Mouse (Mus musculus) liver, embryonic 12.5 days (tissue): Measurements from ENCODE around the gene Col27a1. TPM values are rescaled to one million over a fixed set of nuclear protein-coding genes. Genes with fewer than 3 reads are reported as not detected.

Experiments
- ATAC-seq: fragments of 200-750 bp; cut with Nextera tagmentation; 2 replicates; pipeline ENCODE4 v1.8.0; 2017; ENCODE audit warnings: moderate number of reproducible peaks, mild to moderate bottlenecking, moderate library complexity
- H3K27ac ChIP-seq: fragments of 300-500 bp; sonication (generic); 2 replicates; pipeline ENCODE4 v1.5.1; 2016; ENCODE audit warnings: mild to moderate bottlenecking
- H3K27me3 ChIP-seq: fragments of 300-500 bp; sonication (generic); replicated peaks from 2 replicates; pipeline ENCODE4 v1.6.1; 2016; ENCODE audit warnings: mild to moderate bottlenecking, moderate library complexity
- H3K36me3 ChIP-seq: fragments of 300-500 bp; sonication (generic); 2 replicates; pipeline ENCODE4 v1.6.1; 2016; ENCODE audit warnings: mild to moderate bottlenecking, moderate library complexity
- H3K4me1 ChIP-seq: fragments of 300-500 bp; sonication (generic); 2 replicates; pipeline ENCODE4 v1.6.1; 2016
- H3K4me2 ChIP-seq: fragments of 300-500 bp; sonication (generic); 2 replicates; pipeline ENCODE4 v1.6.1; 2016; ENCODE audit warnings: mild to moderate bottlenecking, moderate library complexity
- H3K4me3 ChIP-seq: fragments of 300-500 bp; sonication (generic); 2 replicates; pipeline ENCODE4 v1.5.1; 2016; ENCODE audit warnings: mild to moderate bottlenecking, moderate library complexity
- H3K9ac ChIP-seq: fragments of 300-500 bp; sonication (generic); 2 replicates; pipeline ENCODE4 v1.6.1; 2016; ENCODE audit warnings: mild to moderate bottlenecking, moderate library complexity
- H3K9me3 ChIP-seq: fragments of 300-500 bp; sonication (generic); replicated peaks from 2 replicates; pipeline ENCODE4 v1.6.1; 2016; ENCODE audit warnings: mild to moderate bottlenecking, moderate library complexity
- WGBS: fragments of 180-500 bp; shearing (Covaris S2); methylation state at CpG from one replicate; pipeline ENCODE4 v1.1.7; 2016; ENCODE audit not compliant: insufficient replicate concordance; 5-methylcytosine and 5-hydroxymethylcytosine counted together
- polyA plus RNA-seq: library from polyadenylated mRNA; unstranded; fragments of >200 nt; fragmentation: Nextera tagmentation; extraction: Ambion mirVana; gene quantifications from 2 replicates; pipeline ENCODE4 v1.2.1, GENCODE M21; 2016

The Col27a1 gene
- polyA plus RNA-seq, 1 experiment from 2014 or later = 2.7 TPM

DNA sequence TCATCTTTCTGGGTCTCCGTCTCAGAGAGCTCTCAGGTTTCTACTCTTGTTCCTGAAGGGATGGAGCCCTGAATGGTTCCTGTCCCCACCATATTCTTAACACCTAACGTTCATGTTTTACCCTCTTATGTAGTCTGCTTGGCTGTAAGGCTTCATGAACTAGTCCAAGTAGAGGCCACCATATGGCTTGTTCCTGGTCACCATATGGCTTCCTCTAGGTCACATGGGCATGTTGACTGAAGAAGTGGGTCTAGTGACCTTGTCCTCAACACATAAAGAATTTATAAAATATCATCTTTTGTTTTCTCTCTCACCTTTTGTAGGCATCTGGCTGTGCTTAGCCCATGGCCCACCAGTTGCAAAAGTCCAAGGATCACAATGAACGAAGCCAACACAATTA lies 27.2 kb downstream of the Col27a1 start:
- 62% methylated on average over 3 of the region's 3 CpGs for WGBS
- Histone ChIP-seq H3K4me3 (no peak overlapping the region), H3K9me3 (no peaks in the 10 kb centered on the region), H3K9ac (no peak overlapping the region), H3K36me3 (peaks cover 3% of the 10 kb centered on the region; the same call in 1 of the 2 replicates), H3K4me1 (0 out of 2 replicates have a peak, but pooled peaks cover 5% of the 10 kb centered on the region), H3K27ac (no peak overlapping the region), H3K4me2 (no peak overlapping the region), H3K27me3 (no peaks in the 10 kb centered on the region)
- ATAC-seq = no peak

- no peak for ATAC-seq
- H3K4me2 ChIP-seq = no peak overlapping the region
- H3K4me1 ChIP-seq = no peaks in the 10 kb centered on the region
- no peak overlapping the region for H3K4me3 ChIP-seq
- H3K9me3 ChIP-seq = no peaks in the 10 kb centered on the region
- H3K27me3 ChIP-seq = no peaks in the 10 kb centered on the region
- H3K36me3 ChIP-seq = peaks cover 5% of the 10 kb centered on the region; the same call in 1 of the 2 replicates
- no peak overlapping the region for H3K27ac ChIP-seq
- H3K9ac ChIP-seq = no peak overlapping the region
Observed at GRCm38 (mm10) chr4:63247991-63248390, 34.2 kb downstream of the Col27a1 start.

DNA sequence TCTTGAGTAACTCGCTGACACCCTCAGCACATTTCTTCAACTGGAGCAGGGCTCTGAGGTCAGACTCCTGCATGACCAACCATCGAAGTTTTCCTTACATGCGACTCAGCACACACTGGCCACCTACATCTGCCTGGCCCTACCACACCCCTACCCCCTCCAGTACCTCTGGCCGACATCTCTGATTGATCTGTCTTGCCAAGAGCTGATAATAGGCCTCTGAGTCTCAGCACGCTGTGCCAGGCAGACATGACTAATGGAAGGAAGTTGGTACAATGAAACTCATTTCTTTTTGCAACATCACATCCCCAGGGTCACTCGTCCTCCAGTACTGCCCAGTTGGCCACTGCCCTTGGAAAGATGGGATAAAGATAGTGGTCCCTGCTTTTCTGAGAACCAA lies 35.1 kb downstream of the Col27a1 start:
- Histone ChIP-seq H3K9ac (no peak overlapping the region), H3K4me1 (no peaks in the 10 kb centered on the region), H3K27me3 (no peaks in the 10 kb centered on the region), H3K36me3 (peaks cover 4% of the 10 kb centered on the region; the same call in 1 of the 2 replicates), H3K27ac (no peak overlapping the region), H3K4me3 (no peak overlapping the region), H3K4me2 (no peak overlapping the region), H3K9me3 (no peaks in the 10 kb centered on the region)
- WGBS = 49% methylated on average over 6 of the region's 6 CpGs
- no peak for ATAC-seq

- Histone ChIP-seq H3K9me3 (no peaks in the 10 kb centered on the region), H3K4me1 (no peaks in the 10 kb centered on the region)
Observed at GRCm38 (mm10) chr4:63251760-63252159, 38.0 kb downstream of the Col27a1 start.

DNA sequence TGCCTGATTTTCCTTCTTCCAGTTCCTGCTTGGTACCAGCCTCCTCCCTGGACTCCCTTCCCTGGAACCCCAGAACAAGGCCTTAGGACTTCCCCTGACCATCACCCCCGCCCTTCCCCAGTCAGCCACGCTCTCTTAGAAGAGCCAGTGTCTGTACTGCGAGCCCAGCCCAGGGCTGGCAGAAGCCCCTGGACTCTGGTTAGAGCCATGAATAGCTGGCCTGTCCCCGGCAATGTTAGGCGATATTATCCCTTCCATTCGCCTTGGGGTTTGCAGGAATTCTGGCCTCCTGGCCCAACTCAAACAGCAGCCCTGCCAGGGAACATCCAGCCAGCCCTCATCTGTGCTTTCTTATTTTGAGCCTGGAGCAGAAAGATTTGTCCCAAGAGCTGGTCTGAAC lies 39.9 kb downstream of the Col27a1 start:
- H3K4me2 ChIP-seq = no peak overlapping the region
- H3K27ac ChIP-seq = no peak overlapping the region
- H3K9me3 ChIP-seq = no peaks in the 10 kb centered on the region
- no peaks in the 10 kb centered on the region for H3K27me3 ChIP-seq
- H3K9ac ChIP-seq = no peak overlapping the region
- no peak for ATAC-seq
- H3K4me1 ChIP-seq = no peaks in the 10 kb centered on the region
- WGBS = 54% methylated on average over 6 of the region's 6 CpGs
- H3K4me3 ChIP-seq = no peak overlapping the region
- 0 out of 2 replicates have a peak, but pooled peaks cover 6% of the 10 kb centered on the region for H3K36me3 ChIP-seq

More at GRCm38 (mm10) chr4:63251760-63252159, 38.0 kb downstream of the Col27a1 start:
- no peak for ATAC-seq
- no peaks in the 10 kb centered on the region for H3K27me3 ChIP-seq
- H3K4me2 ChIP-seq = no peak overlapping the region
- no peak overlapping the region for H3K27ac ChIP-seq
- H3K9ac ChIP-seq = no peak overlapping the region
- WGBS = 71% methylated on average over 11 of the region's 11 CpGs
- H3K4me3 ChIP-seq = no peak overlapping the region
- 0 out of 2 replicates have a peak, but pooled peaks cover 4% of the 10 kb centered on the region for H3K36me3 ChIP-seq

GRCm38 (mm10) chr4:63254151-63254550 lies 40.3 kb downstream of the Col27a1 start:
- H3K9ac ChIP-seq = no peak overlapping the region
- H3K4me3 ChIP-seq = no peak overlapping the region
- no peaks in the 10 kb centered on the region for H3K27me3 ChIP-seq
- no peaks in the 10 kb centered on the region for H3K4me1 ChIP-seq
- ATAC-seq = no peak
- no peaks in the 10 kb centered on the region for H3K9me3 ChIP-seq
- WGBS = 60% methylated on average over 2 of the region's 2 CpGs
- H3K27ac ChIP-seq = no peak overlapping the region
- no peak overlapping the region for H3K4me2 ChIP-seq
- H3K36me3 ChIP-seq = 0 out of 2 replicates have a peak, but pooled peaks cover 4% of the 10 kb centered on the region

DNA sequence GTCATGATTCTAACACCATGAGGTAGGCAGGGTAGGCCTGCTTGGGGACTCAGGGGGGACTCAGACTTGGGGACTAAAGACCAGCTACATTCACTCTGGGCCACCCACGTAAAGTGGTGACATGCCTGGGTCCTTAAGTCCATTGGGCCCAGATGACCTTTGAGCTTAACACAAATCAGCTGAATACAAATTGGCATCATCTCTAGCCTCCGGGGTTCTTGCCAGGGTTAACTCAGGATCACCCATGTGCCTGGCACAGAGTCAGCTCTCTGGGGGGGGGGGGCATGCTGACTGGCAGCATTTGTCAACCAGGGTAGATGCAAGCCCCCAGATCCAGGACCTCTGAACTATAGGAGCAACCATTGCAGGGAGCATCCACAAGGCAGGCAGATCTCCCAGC lies 42.6 kb downstream of the Col27a1 start:
- H3K4me3 ChIP-seq = no peak overlapping the region
- H3K4me2 ChIP-seq = no peak overlapping the region
- H3K36me3 ChIP-seq = 0 out of 2 replicates have a peak, but pooled peaks cover 4% of the 10 kb centered on the region
- no peaks in the 10 kb centered on the region for H3K9me3 ChIP-seq
- no peak overlapping the region for H3K9ac ChIP-seq
- WGBS = 72% methylated on average over 2 of the region's 2 CpGs
- no peaks in the 10 kb centered on the region for H3K4me1 ChIP-seq
- no peak for ATAC-seq
- no peak overlapping the region for H3K27ac ChIP-seq
- no peaks in the 10 kb centered on the region for H3K27me3 ChIP-seq

GRCm38 (mm10) chr4:63257346-63257745 lies 43.5 kb downstream of the Col27a1 start:
- no peaks in the 10 kb centered on the region for H3K4me1 ChIP-seq
- 0 out of 2 replicates have a peak, but pooled peaks cover 4% of the 10 kb centered on the region for H3K36me3 ChIP-seq
- 74% methylated on average over 7 of the region's 7 CpGs for WGBS
- H3K4me3 ChIP-seq = no peak overlapping the region
- no peak overlapping the region for H3K4me2 ChIP-seq
- H3K27me3 ChIP-seq = no peaks in the 10 kb centered on the region
- no peak overlapping the region for H3K9ac ChIP-seq
- no peak for ATAC-seq
- no peak overlapping the region for H3K27ac ChIP-seq
- no peaks in the 10 kb centered on the region for H3K9me3 ChIP-seq

GRCm38 (mm10) chr4:63258096-63258495 lies 44.3 kb downstream of the Col27a1 start:
- 74% methylated on average over 14 of the region's 14 CpGs for WGBS
- no peak for ATAC-seq
- Histone ChIP-seq H3K4me3 (no peak overlapping the region), H3K27ac (no peak overlapping the region), H3K4me1 (no peaks in the 10 kb centered on the region), H3K36me3 (0 out of 2 replicates have a peak, but pooled peaks cover 4% of the 10 kb centered on the region), H3K9me3 (no peaks in the 10 kb centered on the region), H3K4me2 (no peak overlapping the region), H3K27me3 (no peaks in the 10 kb centered on the region), H3K9ac (no peak overlapping the region)

- WGBS = 72% methylated on average over 6 of the region's 6 CpGs
- ATAC-seq = no peak
Observed at GRCm38 (mm10) chr4:63259066-63259465, 45.3 kb downstream of the Col27a1 start.

DNA sequence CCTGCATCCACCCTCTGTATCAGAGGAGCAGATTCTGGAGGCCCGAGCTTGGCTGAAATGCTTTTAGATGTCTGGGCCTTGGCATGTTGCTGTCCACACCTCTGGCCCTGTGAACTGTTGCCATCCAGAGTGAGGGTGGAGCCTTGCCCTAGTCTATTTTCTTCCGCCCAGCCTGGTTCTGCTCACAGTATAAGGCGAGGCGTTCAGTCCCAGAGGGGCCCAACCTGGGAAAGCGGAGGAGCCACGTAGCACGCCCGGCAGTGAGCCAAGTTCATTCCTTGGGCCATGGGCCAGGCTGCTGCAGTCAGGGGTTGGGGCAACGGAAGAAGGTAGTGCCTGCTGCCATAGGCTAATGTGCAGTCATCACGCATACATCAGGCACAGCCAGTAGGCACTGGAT lies 46.7 kb downstream of the Col27a1 start:
- H3K36me3 ChIP-seq = 0 out of 2 replicates have a peak, but pooled peaks cover 2% of the 10 kb centered on the region
- H3K27me3 ChIP-seq = no peaks in the 10 kb centered on the region
- no peak for ATAC-seq
- no peak overlapping the region for H3K27ac ChIP-seq
- H3K4me2 ChIP-seq = no peak overlapping the region
- WGBS = 80% methylated on average over 10 of the region's 10 CpGs
- H3K4me3 ChIP-seq = no peak overlapping the region
- H3K9ac ChIP-seq = no peak overlapping the region
- H3K9me3 ChIP-seq = no peaks in the 10 kb centered on the region
- no peaks in the 10 kb centered on the region for H3K4me1 ChIP-seq

More at GRCm38 (mm10) chr4:63259066-63259465, 45.3 kb downstream of the Col27a1 start:
- no peaks in the 10 kb centered on the region for H3K4me1 ChIP-seq
- no peak overlapping the region for H3K9ac ChIP-seq
- H3K27me3 ChIP-seq = no peaks in the 10 kb centered on the region
- no peaks in the 10 kb centered on the region for H3K9me3 ChIP-seq
- H3K4me3 ChIP-seq = no peak overlapping the region
- H3K36me3 ChIP-seq = 0 out of 2 replicates have a peak, but pooled peaks cover 3% of the 10 kb centered on the region
- H3K27ac ChIP-seq = no peak overlapping the region
- no peak overlapping the region for H3K4me2 ChIP-seq

DNA sequence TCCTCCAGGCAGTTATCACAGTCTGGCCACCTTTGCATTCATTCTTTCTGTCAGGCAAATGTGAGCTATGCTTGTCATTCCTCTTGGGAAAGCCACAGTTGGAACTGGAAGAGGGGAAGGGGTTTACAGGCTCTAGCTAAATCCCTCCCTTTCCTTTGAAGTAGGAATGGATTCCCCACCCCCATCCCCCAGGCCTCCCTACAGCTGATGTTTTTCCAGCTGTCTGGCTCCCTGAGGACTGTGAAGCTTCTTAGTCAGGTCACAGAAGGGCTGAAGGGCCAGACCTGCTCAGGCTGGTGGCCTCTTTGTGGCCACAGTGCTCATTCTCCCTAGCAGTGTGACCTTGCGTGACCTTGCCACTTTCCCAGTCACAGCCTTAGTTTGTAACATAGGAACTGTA lies 49.1 kb downstream of the Col27a1 start:
- ATAC-seq = no peak

DNA sequence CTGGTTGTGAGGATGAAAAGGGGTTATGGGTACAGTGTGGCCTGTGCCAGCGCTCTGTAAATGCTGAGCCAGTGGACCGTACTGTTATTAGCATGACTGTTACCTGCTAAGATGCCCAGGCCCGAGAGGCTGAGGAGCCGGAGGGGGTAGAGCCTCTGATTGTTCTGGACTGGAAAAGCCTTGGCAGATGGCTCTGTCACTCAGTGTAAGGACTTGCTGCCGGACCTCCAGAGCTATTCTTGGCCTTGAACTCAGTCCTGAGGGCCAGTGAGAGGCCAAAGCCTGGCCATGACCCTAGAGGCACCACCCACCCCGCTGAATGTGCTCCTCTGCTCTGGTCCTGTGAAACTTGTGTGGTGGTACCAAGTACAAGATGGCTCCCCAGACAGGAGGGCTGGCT lies 52.5 kb downstream of the Col27a1 start:
- no peak for ATAC-seq
- Histone ChIP-seq H3K4me1 (no peaks in the 10 kb centered on the region), H3K27ac (no peak overlapping the region), H3K9ac (no peak overlapping the region), H3K4me3 (no peak overlapping the region), H3K36me3 (no peaks in the 10 kb centered on the region), H3K27me3 (no peaks in the 10 kb centered on the region), H3K4me2 (no peak overlapping the region), H3K9me3 (no peaks in the 10 kb centered on the region)
- WGBS = 65% methylated on average over 6 of the region's 6 CpGs

More for the DNA sequence above, 49.1 kb downstream of the Col27a1 start:
- Histone ChIP-seq H3K4me2 (no peak overlapping the region), H3K4me3 (no peak overlapping the region), H3K9ac (no peak overlapping the region), H3K27me3 (no peaks in the 10 kb centered on the region), H3K9me3 (no peaks in the 10 kb centered on the region), H3K27ac (no peak overlapping the region), H3K36me3 (0 out of 2 replicates have a peak, but pooled peaks cover 2% of the 10 kb centered on the region), H3K4me1 (no peaks in the 10 kb centered on the region)
- 68% methylated on average over 1 of the region's 1 CpGs for WGBS
